Mouse (Mus musculus) retina, embryonic 14.5 days (tissue): ENCODE measurements around the gene Hnrnpr.

Experiments used
- DNase-seq: peaks from one replicate; pipeline ENCODE4 v3.0.0-alpha.2; 2015; ENCODE audit warnings: low spot score

Hnrnpr gene

DNA sequence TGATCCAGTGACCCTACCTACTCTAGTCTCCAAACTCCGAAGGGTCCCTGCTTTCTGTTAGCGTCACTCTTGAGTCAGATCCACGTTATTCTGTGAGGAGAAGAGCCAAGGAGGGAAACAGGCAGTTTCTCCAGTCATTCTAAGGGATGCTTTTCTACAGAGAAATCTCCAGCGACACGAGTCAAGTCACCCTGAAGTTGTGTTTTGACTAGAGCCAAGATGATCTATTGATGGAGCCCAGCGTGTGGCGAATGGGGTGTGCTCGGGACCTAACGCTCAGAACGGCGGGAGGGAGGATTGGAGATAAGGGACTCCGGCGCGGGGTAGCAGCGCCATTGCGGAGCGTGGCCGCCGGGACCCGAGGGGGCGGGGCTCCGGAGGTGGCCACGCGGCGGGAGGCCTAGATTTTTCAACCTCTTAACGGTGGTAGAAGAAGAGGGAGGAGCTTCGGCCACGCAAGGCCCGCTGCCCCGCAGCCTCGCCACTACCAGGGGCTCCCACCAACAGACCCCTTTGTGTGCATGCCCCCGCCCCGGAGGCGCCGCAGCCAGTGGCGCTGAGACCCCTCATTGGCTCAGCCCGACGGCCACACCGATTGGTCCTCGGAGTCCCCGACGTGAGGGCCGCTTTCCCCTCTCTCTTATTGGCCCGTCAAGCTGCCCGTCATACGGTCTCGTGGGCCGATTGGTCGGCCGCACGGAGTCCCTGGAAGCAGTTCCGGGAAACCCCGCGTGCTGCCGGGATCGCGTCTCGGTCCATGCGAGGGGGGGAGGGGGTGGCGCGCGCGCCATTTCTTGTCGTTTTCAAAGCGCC, at the start of gene Hnrnpr:
Hnrnpr (plus strand) TSS at position 714 of the 813 bp plus-strand sequence.
- peak; percentile 99 for DNase-seq

DNA sequence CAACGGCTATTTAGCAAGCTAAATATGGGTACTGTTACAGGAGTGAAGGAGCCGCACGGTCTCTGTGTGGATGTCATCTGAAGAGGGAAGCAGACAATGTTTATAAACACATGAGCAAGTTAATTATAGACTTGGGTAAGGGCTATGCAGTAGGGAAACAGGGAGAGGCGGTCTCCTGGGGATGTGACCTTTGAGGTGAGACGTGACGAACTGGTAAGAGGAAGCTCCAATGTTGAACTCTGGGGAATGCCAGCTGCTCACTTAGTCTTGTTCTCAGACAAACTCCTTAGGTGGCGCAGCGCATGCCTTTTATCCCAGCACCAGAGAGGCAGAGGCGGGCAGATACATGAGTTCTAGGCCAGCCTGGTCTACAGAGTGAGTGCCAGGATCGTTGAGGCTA, 48.8 kb upstream of the Hnrnpr start:
- no peak for DNase-seq

DNA sequence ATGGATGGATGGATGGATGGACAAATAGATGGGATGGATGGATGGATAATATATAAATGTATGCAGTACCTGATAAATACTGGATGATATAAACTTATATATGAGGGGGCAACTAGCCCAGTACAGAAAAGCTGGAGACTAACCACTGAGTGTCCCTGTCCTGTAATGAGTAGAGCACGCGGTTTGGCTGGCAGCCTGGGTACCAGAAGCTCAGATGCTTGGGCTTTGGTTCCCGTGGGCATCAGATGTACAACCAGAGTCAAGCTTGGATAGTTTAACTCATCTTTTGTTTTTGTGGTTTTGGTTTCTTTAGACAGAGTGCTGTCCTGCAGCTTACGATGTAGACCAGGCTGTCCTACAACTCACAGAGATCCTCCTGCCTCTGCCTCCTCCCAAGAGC, 47.2 kb upstream of the Hnrnpr start:
- DNase-seq = no peak

DNA sequence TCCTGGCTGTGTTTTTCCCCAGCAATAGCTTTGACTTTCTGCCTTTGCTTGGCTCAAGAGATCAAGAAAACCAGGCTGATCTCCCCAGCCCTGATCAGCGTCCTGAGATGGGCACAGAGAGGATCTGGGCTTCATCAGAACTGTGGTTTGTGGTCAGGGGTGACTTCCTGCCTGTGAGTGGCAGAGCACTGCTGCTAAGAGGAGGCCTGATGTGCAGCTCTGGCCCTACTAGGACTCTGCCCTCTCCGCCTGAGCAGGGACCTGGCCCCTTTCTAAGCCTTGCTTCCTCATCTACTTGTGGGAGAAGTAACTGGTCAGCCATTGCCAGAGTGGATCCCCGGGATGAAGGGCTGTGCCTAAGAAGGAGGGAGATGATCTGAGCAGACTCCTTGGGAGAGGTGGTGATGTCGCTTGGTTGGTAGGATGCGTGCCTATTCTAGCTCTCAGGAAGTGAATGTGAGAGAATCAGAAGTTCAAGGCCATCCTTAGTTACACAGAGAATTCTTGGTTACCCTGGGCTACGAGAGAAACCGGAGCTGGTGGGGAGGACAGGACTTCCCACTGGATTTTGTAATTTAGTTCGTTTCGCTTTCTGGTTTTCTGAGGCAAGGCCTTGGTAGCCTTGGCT, 43.9 kb upstream of the Hnrnpr start:
- no peak for DNase-seq

DNA sequence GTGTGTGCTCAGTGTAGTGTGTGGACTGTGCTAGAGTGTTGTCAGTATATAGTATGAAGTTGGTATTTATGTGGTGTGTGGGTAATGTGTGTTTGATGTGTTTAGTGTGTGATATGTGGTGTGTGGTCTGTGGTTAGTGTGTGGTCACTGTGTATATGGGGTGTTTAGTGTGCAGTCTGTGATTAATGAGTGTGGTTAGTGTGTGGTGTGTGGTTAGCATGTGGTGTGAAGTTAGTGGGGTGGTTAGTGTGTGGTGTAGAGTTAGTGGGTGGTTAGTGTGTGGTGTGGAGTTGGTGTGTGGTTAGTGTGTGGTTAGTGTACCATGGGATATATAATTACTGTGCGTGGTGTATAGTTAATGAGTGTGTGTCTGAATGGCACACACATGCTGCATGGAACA, 41.8 kb upstream of the Hnrnpr start:
- no peak for DNase-seq

DNA sequence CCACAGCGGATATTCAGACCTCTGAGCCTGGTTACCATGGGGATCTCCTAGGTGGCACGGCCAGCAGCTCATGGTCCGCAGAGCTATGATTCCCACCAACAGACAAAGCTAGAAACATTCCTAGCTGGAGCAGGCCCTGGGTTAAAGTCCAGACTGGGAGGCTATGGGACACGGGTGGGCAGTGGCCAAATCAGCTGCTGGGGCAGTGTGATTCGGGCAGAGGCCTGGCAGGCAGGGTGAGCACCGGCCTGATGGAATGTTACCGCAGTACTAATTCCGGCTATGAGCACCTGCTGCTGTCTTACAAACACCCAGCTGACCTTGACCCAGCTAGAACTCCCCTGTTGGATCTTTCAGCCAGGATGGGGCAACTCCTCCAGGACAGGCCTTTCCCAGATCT, 40.1 kb upstream of the Hnrnpr start:
- no peak for DNase-seq

DNA sequence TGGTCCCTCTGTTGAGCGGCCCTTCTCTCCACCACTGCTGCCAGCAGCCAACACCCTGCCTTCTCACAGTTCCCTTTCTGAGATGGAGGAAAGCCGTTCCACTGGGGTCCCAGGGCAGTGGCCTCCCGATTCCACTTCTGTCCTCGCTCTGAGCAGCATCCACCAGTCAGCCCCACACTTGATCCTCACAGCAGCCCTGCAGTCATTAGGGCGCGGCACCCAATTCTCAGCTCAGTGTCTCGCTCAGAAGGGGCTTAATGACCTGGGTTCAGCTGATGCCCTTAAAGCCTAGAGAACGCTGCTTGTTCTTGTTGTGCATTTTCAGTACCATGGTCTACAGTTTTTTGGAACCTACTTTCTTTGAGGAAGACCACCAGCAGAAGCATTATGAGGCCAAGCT, 29.6 kb upstream of the Hnrnpr start:
- no peak for DNase-seq

DNA sequence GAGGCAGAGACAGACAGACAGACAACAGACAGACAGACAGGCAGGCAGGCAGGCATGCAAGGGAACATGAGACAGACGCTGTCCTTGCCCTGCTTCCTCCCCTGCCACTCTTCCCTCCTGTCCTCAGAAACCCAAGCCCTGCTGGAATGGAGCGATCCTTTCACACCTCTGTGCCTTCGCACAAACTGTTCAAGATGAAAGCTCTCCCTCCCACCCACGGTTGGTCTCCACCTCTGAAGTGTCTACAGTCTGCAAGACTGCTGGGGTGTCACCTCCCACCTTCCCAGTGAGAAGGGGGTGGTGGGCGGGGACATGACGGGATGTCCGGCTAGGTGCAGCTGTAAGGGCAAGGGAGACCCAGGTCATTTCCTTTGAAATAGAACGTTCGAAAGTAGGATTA, 29.1 kb upstream of the Hnrnpr start:
- no peak for DNase-seq

DNA sequence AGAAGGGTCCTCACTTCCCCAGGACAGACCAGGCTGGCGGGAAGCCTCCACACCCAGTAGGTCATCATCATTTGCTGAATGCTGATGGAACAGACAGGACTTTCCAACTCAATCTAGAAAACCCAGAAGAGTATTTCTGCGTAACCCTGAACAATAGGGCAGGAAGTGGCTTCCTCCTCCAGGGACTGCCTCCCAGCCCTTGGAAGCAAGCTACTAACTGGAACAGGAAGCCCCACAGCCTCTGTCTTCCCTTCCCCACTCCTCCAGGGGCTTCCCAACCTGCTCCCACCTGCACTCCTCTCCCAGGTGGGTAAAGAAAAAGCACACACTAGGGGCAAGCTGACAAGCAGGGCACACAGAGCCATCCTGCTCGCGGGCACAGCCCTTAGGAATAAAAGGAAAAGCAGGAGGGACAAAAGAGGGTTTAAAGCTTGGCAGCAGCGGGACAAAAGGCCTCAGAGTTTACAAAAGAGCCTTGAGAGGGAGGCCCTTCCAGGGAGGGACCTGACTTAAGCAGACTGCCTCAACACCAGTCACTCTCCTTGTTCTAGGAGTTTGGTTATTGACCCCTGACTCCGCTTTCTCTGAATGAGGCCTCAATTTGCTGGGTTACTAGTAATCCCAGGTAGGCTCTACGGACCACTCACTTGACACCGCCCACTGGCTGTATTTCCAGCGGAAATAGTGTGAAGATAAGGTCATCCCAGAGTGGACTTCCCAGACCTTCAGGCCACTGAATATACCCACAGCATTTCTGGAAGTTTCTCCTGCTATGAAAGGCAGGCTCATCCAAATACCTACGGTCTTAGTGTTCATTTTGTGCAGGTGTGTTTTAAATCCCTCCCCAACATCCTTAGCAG, 27.9 kb upstream of the Hnrnpr start:
- no peak for DNase-seq

DNA sequence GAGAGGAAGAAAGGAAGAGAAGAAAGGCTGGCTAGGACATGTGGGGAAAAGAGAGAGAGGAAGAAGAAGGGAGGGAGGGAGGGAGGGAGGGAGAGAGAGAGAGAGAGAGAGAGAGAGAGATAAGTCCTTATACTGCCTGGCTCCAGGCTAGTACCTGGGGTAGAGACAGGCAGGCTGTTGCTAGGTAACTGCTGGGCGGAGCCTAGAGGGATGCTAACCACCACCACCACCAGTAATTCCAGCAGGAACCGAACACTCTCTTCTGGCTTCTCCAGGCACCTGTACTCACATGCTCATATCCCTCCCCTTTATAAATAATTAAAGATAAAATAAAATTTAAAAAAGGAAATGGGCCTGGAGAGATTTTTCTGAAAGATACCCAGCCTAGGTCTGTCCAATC, 27.0 kb upstream of the Hnrnpr start:
- peak; percentile 33 for DNase-seq

DNA sequence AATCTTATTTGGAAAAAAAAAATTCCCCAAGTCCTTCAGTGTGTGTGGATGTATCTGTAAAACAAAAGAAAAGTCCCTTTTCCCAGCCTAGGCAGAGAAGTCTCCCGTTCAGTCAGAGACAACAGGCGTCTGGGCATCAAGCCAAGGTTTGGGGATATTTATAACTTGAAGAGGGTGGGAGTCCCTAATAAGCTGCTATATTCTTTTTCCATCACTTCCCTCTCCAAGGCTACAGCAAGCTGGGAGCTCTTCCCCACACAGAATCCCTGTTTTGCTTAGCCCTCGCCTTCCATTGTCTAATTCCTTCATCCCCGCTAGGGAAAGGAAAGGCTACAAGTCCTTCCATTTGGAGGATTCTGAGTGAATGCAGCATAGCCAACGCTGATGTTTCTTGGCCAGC, 26.3 kb upstream of the Hnrnpr start, which contains the start of gene Zfp46:
Zfp46 (plus strand) TSS at position 229 of the 400 bp plus-strand sequence.
- DNase-seq = no peak

DNA sequence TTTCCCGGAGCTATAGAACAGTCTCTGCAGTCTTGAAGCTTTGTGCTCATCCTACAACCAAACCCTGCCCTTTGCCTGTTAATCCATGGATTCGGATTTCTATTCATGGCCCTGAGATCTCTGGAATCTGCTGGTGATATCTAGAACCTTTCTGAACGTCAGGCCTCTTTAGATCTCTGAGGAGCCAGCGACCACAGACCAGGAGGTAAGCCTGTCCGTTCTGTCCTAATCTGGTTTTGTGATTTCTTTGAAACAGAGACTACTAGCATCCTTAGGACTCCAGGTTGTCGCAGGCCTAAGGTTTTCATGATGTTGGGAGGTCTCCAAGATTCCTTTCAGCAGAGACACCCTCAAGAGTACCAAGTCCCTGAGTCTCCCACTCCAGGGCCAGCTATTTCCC, 25.9 kb upstream of the Hnrnpr start:
- DNase-seq = no peak

DNA sequence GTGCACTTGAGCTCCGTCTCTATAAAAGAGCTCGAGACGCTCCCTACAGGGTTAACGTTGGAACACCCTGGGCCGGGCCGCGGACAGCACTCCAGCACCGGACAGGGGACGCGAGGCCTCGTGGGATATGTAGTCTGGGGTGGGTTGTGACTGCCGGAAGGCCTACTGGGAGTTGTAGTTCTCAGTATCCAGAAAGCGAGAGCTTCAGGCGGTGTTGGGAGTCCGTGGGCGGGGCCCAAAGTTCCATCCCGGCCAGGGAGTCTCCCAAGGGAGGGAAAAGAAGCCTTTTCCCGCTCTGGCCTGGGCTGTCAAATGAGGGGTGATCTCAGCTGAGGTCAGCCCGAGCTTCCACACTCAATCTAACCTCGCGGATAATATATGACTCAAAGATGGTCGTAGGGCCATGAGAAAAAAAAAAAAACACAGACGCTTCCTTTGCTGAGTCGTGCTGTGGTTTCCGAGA, 25.4 kb upstream of the Hnrnpr start:
- DNase-seq = peak; percentile 95

DNA sequence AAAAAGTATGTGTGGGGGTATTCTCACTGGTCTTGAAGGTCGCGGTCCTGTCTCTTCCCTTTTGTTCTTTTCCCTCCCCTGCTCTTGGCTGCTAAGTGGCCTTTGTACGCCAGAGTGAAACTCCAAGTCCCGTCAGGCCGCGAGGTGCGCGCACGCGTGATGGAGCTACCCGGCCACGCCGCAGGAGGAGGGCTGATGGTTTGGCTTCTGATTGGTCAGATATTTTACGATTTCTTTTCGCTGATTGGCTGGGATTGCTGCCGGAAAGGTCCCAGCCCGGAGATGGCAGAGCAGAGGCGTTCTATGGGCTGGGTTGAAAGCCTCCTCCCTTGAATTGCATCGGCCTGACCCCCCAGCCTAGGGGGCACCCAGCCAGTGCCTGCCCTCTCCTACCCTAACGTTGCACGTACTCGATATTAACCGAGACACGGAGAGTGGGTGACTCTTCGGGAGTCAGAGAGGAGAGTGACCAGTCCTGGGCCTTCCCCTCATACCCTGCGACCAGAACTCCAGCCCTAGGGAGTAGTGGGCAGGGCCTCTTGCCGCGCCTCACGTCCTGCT, 24.9 kb upstream of the Hnrnpr start:
- DNase-seq = peak; percentile 98

DNA sequence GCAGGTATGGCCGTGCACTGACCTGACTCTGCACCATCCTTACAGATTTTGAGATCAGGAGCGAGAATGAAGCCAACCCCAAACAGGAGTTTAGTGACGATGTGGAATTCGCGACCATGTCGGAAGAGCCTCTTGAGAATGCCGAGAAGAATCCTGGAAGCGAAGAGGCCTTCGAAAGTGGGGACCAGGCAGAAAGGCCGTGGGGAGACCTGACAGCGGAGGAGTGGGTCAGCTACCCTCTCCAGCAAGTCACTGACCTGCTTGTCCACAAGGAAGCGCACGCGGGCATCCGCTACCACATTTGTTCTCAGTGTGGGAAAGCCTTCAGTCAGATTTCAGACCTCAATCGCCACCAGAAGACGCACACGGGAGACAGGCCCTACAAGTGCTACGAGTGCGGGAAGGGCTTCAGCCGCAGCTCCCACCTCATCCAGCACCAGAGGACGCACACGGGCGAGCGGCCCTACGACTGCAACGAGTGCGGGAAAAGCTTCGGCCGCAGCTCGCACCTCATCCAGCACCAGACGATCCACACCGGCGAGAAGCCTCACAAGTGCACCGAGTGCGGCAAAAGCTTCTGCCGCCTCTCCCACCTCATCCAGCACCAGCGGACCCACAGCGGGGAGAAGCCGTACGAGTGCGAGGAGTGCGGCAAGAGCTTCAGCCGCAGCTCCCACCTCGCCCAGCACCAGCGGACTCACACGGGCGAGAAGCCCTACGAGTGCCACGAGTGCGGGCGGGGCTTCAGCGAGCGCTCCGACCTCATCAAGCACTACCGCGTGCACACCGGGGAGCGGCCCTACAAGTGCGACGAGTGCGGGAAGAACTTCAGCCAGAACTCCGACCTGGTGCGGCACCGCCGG, 20.6 kb upstream of the Hnrnpr start:
- DNase-seq = no peak

DNA sequence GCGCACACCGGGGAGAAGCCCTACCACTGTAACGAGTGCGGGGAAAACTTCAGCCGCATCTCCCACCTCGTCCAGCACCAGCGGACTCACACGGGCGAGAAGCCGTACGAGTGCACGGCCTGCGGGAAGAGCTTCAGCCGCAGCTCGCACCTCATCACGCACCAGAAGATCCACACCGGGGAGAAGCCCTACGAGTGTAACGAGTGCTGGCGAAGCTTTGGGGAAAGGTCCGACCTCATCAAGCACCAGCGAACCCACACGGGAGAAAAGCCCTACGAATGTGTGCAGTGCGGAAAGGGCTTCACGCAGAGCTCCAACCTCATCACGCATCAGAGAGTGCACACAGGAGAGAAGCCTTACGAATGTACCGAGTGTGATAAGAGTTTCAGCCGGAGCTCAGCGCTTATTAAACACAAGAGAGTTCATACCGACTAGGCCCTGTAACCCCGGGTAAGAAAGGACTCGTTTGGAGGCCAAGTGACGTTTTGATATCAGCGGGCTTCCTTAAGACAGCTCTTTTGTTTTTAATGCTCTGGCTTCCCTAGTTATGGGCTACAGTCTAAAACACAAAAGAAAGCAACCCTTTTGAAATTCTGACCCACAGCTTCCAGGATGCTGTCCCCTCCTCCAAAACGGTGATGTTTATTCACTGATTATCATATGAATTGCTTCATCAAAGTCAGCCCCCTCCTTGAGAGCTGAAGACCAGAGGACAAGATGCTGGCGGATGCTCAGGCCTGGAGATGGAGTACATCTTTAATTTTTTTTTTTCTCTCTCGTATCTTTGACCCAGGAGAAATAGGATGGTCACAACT, 19.8 kb upstream of the Hnrnpr start:
- no peak for DNase-seq

DNA sequence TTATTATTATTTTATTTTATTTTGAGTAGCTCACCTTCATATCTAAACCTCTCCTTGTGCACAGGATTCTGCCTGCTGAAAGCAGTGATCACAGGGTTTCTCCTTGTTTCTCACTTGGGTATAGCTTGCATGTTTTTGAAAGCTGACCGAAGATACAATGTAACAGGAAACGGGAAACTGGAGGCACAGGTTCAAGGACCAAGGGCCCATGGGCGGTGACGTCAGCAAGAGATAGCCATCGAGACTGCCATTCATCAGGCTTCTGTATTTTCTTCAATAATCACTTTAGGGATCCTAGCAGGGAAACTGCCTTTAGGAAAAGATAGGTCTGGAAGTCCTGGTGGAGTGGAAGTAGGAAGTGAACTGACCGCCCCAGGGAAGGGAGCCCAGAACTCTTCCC, 19.1 kb upstream of the Hnrnpr start:
- DNase-seq = no peak

DNA sequence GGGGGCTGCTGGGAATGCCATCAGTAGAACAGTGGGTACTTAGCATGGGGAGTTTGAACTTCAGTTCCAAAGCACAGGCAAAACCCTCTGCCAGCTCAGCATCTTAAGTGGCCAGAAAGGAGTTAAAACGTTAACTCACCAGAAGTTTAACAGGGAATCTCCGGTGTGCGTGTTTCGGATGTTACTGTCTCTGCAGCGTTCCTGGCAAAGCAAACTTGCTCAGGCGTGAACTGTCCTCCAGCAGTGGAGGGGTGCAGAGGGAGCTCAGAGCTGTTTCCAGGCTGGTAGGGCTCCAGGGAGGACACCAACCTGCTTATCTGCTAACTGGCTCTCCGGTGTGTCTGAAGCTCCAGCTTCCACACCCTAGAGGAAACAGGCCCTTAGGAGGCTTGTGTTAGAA, 14.8 kb upstream of the Hnrnpr start:
- DNase-seq = no peak

DNA sequence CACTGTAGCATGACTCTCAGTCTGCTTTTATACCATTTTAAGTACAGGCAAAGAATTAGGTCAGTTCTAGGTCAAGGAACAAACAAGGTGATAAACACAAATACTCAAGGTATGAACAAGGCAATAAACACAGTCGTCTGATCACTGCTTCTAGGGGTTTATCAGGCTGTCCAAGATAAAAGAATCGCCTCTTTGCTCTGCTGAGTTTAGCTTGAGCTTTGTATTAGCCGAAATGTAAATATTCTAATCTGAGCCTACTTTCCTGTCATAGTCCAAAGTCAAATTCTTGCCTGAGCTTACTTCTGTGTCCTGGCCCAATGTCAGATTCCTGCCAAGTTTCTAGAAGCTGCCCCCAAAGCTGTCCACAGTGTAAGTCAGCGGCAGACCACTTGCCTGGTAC, 8.3 kb upstream of the Hnrnpr start:
- DNase-seq = no peak

DNA sequence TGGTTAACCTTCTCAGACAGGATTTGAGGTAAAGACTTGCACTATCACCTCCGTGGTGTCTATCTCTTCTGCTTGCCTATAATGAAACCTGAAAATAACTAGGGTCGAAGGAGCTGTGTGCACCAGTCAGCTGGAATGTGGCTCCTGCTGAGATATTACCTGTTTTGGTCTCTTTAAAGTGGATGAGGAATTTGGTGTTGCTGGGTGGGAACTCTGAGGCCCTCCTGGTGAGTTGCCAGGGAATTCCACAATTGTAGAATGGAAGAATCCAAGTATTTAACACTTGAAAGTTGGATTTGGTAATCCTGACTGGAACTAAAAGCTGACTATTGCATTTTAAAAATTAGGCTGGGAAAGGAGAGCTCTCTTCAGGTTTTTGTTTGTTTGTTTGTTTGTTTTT, 6.6 kb upstream of the Hnrnpr start:
- no peak for DNase-seq

DNA sequence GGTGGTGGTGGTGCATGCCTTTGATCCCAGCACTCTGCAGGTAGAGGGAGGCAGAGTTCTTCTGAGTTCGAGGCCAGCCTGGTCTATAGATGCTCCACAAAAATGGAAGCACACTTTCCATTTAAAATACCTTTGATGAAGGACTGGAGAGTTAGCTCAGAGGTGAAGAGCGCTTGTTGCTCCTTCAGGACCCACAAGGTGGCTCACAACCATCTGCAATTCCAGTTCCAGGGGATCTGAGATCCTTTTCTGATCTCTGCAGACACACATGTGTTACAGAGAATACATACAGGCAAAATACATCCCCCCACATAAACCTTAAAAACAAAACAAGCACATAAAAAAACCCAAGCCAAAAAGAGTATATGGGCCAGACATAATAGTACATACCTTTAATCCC, 2.4 kb upstream of the Hnrnpr start:
- DNase-seq = no peak
